Mouse (Mus musculus) heart, embryonic 12.5 days (tissue): ENCODE data around the gene Slc25a12. TPM values are rescaled to one million over a fixed set of nuclear protein-coding genes. Genes with fewer than 3 reads are reported as not detected.

ENCODE experiments used
- ATAC-seq: fragments of 200-750 bp; cut with Nextera tagmentation; 2 replicates; pipeline ENCODE4 v1.8.0; 2017; ENCODE audit warnings: moderate TSS enrichment, moderate library complexity; ENCODE audit not compliant: insufficient number of reproducible peaks, low FRiP score
- H3K27ac ChIP-seq: fragments of 300-500 bp; sonication (generic); 2 replicates; pipeline ENCODE4 v1.5.1; 2016; ENCODE audit warnings: mild to moderate bottlenecking, moderate library complexity; ENCODE audit not compliant: poor library complexity, severe bottlenecking
- H3K27me3 ChIP-seq: fragments of 300-500 bp; sonication (generic); replicated peaks from 2 replicates; pipeline ENCODE4 v1.6.1; 2016; ENCODE audit warnings: mild to moderate bottlenecking, moderate library complexity
- H3K36me3 ChIP-seq: fragments of 300-500 bp; sonication (generic); 2 replicates; pipeline ENCODE4 v1.6.1; 2016; ENCODE audit warnings: mild to moderate bottlenecking, moderate library complexity
- H3K4me1 ChIP-seq: fragments of 300-500 bp; sonication (generic); replicated peaks from 2 replicates; pipeline ENCODE4 v1.6.1; 2016; ENCODE audit warnings: mild to moderate bottlenecking
- H3K4me2 ChIP-seq: fragments of 300-500 bp; sonication (generic); 2 replicates; pipeline ENCODE4 v1.6.1; 2016; ENCODE audit warnings: mild to moderate bottlenecking, moderate library complexity
- H3K4me3 ChIP-seq: fragments of 300-500 bp; sonication (generic); 2 replicates; pipeline ENCODE4 v1.5.1; 2016; ENCODE audit warnings: mild to moderate bottlenecking
- H3K9ac ChIP-seq: fragments of 300-500 bp; sonication (generic); 2 replicates; pipeline ENCODE4 v1.6.1; 2016; ENCODE audit warnings: mild to moderate bottlenecking, moderate library complexity
- H3K9me3 ChIP-seq: fragments of 300-500 bp; sonication (generic); replicated peaks from 2 replicates; pipeline ENCODE4 v1.6.1; 2016; ENCODE audit warnings: mild to moderate bottlenecking, moderate library complexity
- WGBS: fragments of 180-500 bp; shearing (Covaris S2); methylation state at CpG from one replicate; pipeline ENCODE4 v1.1.7; 2016; 5-methylcytosine and 5-hydroxymethylcytosine counted together
- polyA plus RNA-seq: library from polyadenylated mRNA; unstranded; fragments of >200 nt; fragmentation: Nextera tagmentation; extraction: Ambion mirVana; gene quantifications from 2 replicates; pipeline ENCODE4 v1.2.1, GENCODE M21; 2016

The Slc25a12 gene
- polyA plus RNA-seq, 1 experiment from 2014 or later: 92.1 TPM

GRCm38 (mm10) chr2:71328391-71329160, 39.0 kb downstream of the Slc25a12 start:
- Histone ChIP-seq H3K36me3 (peaks cover 40% of the 10 kb centered on the region), H3K4me2 (no peak overlapping the region), H3K4me3 (no peak overlapping the region), H3K4me1 (peaks cover 10% of the 10 kb centered on the region; the same call in 1 of the 2 replicates), H3K27me3 (no peaks in the 10 kb centered on the region), H3K27ac (no peak overlapping the region), H3K9ac (no peak overlapping the region), H3K9me3 (no peaks in the 10 kb centered on the region)
- WGBS: 50% methylated on average over 15 of the region's 15 CpGs
- ATAC-seq: no peak

- Histone ChIP-seq H3K4me3 (no peak overlapping the region), H3K27ac (no peak overlapping the region), H3K27me3 (no peaks in the 10 kb centered on the region), H3K4me1 (peaks cover 10% of the 10 kb centered on the region; the same call in 1 of the 2 replicates), H3K36me3 (peaks cover 39% of the 10 kb centered on the region), H3K9ac (no peak overlapping the region), H3K4me2 (no peak overlapping the region), H3K9me3 (no peaks in the 10 kb centered on the region)
- 66% methylated on average over 2 of the region's 2 CpGs for WGBS
- no peak for ATAC-seq
Observed at GRCm38 (mm10) chr2:71327715-71328114, 39.8 kb downstream of the Slc25a12 start.

- H3K4me3 ChIP-seq: no peak overlapping the region
- no peak overlapping the region for H3K27ac ChIP-seq
- no peaks in the 10 kb centered on the region for H3K27me3 ChIP-seq
- no peaks in the 10 kb centered on the region for H3K9me3 ChIP-seq
- H3K9ac ChIP-seq: no peak overlapping the region
- 77% methylated on average over 11 of the region's 11 CpGs for WGBS
- H3K4me2 ChIP-seq: no peak overlapping the region
- H3K4me1 ChIP-seq: peaks cover 10% of the 10 kb centered on the region; the same call in 1 of the 2 replicates
- no peak for ATAC-seq
- peaks cover 42% of the 10 kb centered on the region for H3K36me3 ChIP-seq
Observed at GRCm38 (mm10) chr2:71326766-71327464, 40.6 kb downstream of the Slc25a12 start.

GRCm38 (mm10) chr2:71323886-71324285, 43.7 kb downstream of the Slc25a12 start:
- Histone ChIP-seq H3K9ac (no peak overlapping the region), H3K27ac (no peak overlapping the region), H3K36me3 (peaks cover 46% of the 10 kb centered on the region), H3K4me1 (peaks cover 10% of the 10 kb centered on the region; the same call in 1 of the 2 replicates), H3K4me3 (no peak overlapping the region), H3K27me3 (no peaks in the 10 kb centered on the region), H3K4me2 (no peak overlapping the region), H3K9me3 (no peaks in the 10 kb centered on the region)
- ATAC-seq: no peak
- WGBS: 84% methylated on average over 7 of the region's 7 CpGs

GRCm38 (mm10) chr2:71321486-71321885, 46.1 kb downstream of the Slc25a12 start:
- 0 out of 2 replicates have a peak, but pooled peaks cover 2% of the 10 kb centered on the region for H3K9me3 ChIP-seq
- H3K4me2 ChIP-seq: no peak overlapping the region
- H3K27ac ChIP-seq: no peak overlapping the region
- no peak overlapping the region for H3K4me3 ChIP-seq
- H3K27me3 ChIP-seq: no peaks in the 10 kb centered on the region
- no peaks in the 10 kb centered on the region for H3K4me1 ChIP-seq
- H3K9ac ChIP-seq: no peak overlapping the region
- H3K36me3 ChIP-seq: peaks cover 56% of the 10 kb centered on the region
- 79% methylated on average over 3 of the region's 3 CpGs for WGBS
- ATAC-seq: no peak

- H3K27ac ChIP-seq: no peak overlapping the region
- H3K4me1 ChIP-seq: no peaks in the 10 kb centered on the region
- no peak overlapping the region for H3K9ac ChIP-seq
- WGBS: 97% methylated on average over 3 of the region's 3 CpGs
- peaks cover 69% of the 10 kb centered on the region for H3K36me3 ChIP-seq
- no peak overlapping the region for H3K4me2 ChIP-seq
- 0 out of 2 replicates have a peak, but pooled peaks cover 2% of the 10 kb centered on the region for H3K9me3 ChIP-seq
- no peaks in the 10 kb centered on the region for H3K27me3 ChIP-seq
- no peak overlapping the region for H3K4me3 ChIP-seq
- no peak for ATAC-seq
Observed at GRCm38 (mm10) chr2:71316116-71316789, 51.3 kb downstream of the Slc25a12 start.

- Histone ChIP-seq H3K4me3 (no peak overlapping the region), H3K27ac (no peak overlapping the region), H3K9ac (no peak overlapping the region), H3K4me1 (no peaks in the 10 kb centered on the region), H3K4me2 (no peak overlapping the region), H3K36me3 (peaks cover 75% of the 10 kb centered on the region), H3K27me3 (no peaks in the 10 kb centered on the region), H3K9me3 (0 out of 2 replicates have a peak, but pooled peaks cover 2% of the 10 kb centered on the region)
- no peak for ATAC-seq
- WGBS: 75% methylated on average over 14 of the region's 14 CpGs
Observed at GRCm38 (mm10) chr2:71315022-71315421, 52.5 kb downstream of the Slc25a12 start.

- no peaks in the 10 kb centered on the region for H3K27me3 ChIP-seq
- H3K4me1 ChIP-seq: no peaks in the 10 kb centered on the region
- 0 out of 2 replicates have a peak, but pooled peaks cover 2% of the 10 kb centered on the region for H3K9me3 ChIP-seq
- ATAC-seq: no peak
- H3K4me3 ChIP-seq: no peak overlapping the region
- no peak overlapping the region for H3K4me2 ChIP-seq
- H3K36me3 ChIP-seq: peaks cover 73% of the 10 kb centered on the region
- 66% methylated on average over 6 of the region's 6 CpGs for WGBS
- H3K27ac ChIP-seq: no peak overlapping the region
- no peak overlapping the region for H3K9ac ChIP-seq
Observed at GRCm38 (mm10) chr2:71314080-71314479, 53.5 kb downstream of the Slc25a12 start.

- no peaks in the 10 kb centered on the region for H3K27me3 ChIP-seq
- H3K36me3 ChIP-seq: peaks cover 69% of the 10 kb centered on the region
- no peak for ATAC-seq
- H3K4me3 ChIP-seq: no peak overlapping the region
- 66% methylated on average over 10 of the region's 10 CpGs for WGBS
- H3K4me1 ChIP-seq: no peaks in the 10 kb centered on the region
- no peak overlapping the region for H3K9ac ChIP-seq
- no peak overlapping the region for H3K27ac ChIP-seq
- H3K4me2 ChIP-seq: no peak overlapping the region
- no peaks in the 10 kb centered on the region for H3K9me3 ChIP-seq
Observed at GRCm38 (mm10) chr2:71312067-71312466, 55.5 kb downstream of the Slc25a12 start.

GRCm38 (mm10) chr2:71309726-71310125, 57.8 kb downstream of the Slc25a12 start:
- WGBS: 63% methylated on average over 2 of the region's 2 CpGs

GRCm38 (mm10) chr2:71306357-71306756, 61.2 kb downstream of the Slc25a12 start:
- no peak overlapping the region for H3K9ac ChIP-seq
- H3K27me3 ChIP-seq: no peaks in the 10 kb centered on the region
- H3K4me2 ChIP-seq: no peak overlapping the region
- H3K36me3 ChIP-seq: peaks cover 36% of the 10 kb centered on the region
- ATAC-seq: no peak
- peaks cover 29% of the 10 kb centered on the region for H3K4me1 ChIP-seq
- H3K27ac ChIP-seq: no peak overlapping the region
- no peak overlapping the region for H3K4me3 ChIP-seq
- H3K9me3 ChIP-seq: no peaks in the 10 kb centered on the region

More at GRCm38 (mm10) chr2:71309726-71310125, 57.8 kb downstream of the Slc25a12 start:
- Histone ChIP-seq H3K9ac (no peak overlapping the region), H3K4me3 (no peak overlapping the region), H3K4me1 (peaks cover 7% of the 10 kb centered on the region), H3K4me2 (no peak overlapping the region), H3K27me3 (no peaks in the 10 kb centered on the region), H3K27ac (no peak overlapping the region), H3K36me3 (peaks cover 65% of the 10 kb centered on the region), H3K9me3 (no peaks in the 10 kb centered on the region)
- no peak for ATAC-seq
